Mouse (Mus musculus) embryonic facial prominence, embryonic 14.5 days (tissue): Measurements from ENCODE around the gene Serpinb6b. TPM values are rescaled to one million over a fixed set of nuclear protein-coding genes. Genes with fewer than 3 reads are reported as not detected.
A peak's percentile ranks its signal among the peaks of the same experiment; 100 is the strongest.
"Not testable (repeated sequence)": the region's sequence is repeated elsewhere in the genome, so short reads cannot be mapped to it uniquely, and the experiment has no call there.

Source experiments
- ATAC-seq: fragments of 200-750 bp; cut with Nextera tagmentation; 2 replicates; pipeline ENCODE4 v1.8.0; 2017; ENCODE audit warnings: low read depth, moderate number of reproducible peaks, moderate TSS enrichment
- DNase-seq: peaks from one replicate; pipeline ENCODE4 v3.0.0-alpha.2; 2015; ENCODE audit warnings: low spot score
- H3K27ac ChIP-seq: fragments of 300-500 bp; sonication (generic); replicated peaks from 2 replicates; pipeline ENCODE4 v1.5.1; 2014; ENCODE audit warnings: low read depth, mild to moderate bottlenecking, low read length, moderate library complexity
- H3K27me3 ChIP-seq: fragments of 300-500 bp; sonication (generic); replicated peaks from 2 replicates; pipeline ENCODE4 v1.6.1; 2014; ENCODE audit warnings: low read length; ENCODE audit not compliant: control insufficient read depth, insufficient read depth
- H3K36me3 ChIP-seq: fragments of 300-500 bp; sonication (generic); 2 replicates; pipeline ENCODE4 v1.6.1; 2014; ENCODE audit warnings: low read length, mixed read lengths; ENCODE audit not compliant: control insufficient read depth, insufficient read depth
- H3K4me1 ChIP-seq: fragments of 300-500 bp; sonication (generic); 2 replicates; pipeline ENCODE4 v1.6.1; 2014; ENCODE audit warnings: antibody characterized with exemption, low read length; ENCODE audit not compliant: control insufficient read depth, insufficient read depth
- H3K4me2 ChIP-seq: fragments of 300-500 bp; sonication (generic); 2 replicates; pipeline ENCODE4 v1.6.1; 2014; ENCODE audit warnings: low read depth, mild to moderate bottlenecking, low read length, moderate library complexity, mixed read lengths
- H3K4me3 ChIP-seq: fragments of 300-500 bp; sonication (generic); 2 replicates; pipeline ENCODE4 v1.5.1; 2014; ENCODE audit warnings: low read depth, mild to moderate bottlenecking, low read length
- H3K9ac ChIP-seq: fragments of 300-500 bp; sonication (generic); 2 replicates; pipeline ENCODE4 v1.6.1; 2014; ENCODE audit warnings: low read depth, mild to moderate bottlenecking, low read length, moderate library complexity, mixed read lengths
- H3K9me3 ChIP-seq: fragments of 300-500 bp; sonication (generic); 2 replicates; pipeline ENCODE4 v1.6.1; 2016; ENCODE audit warnings: low read length; ENCODE audit not compliant: control insufficient read depth
- WGBS: fragments of 180-500 bp; shearing (Covaris S2); extraction: QIAGEN DNeasy Blood & Tissue Kit; methylation state at CpG from one replicate; pipeline ENCODE4 v1.1.7; 2014; 5-methylcytosine and 5-hydroxymethylcytosine counted together
- polyA plus RNA-seq: library from polyadenylated mRNA; unstranded; fragments of >200 nt; fragmentation: Nextera tagmentation; extraction: Ambion mirVana; gene quantifications from 2 replicates; pipeline ENCODE4 v1.2.1, GENCODE M21; 2014

Gene Serpinb6b
- 2.4 and 3.0 TPM in 2 replicates for polyA plus RNA-seq

- ATAC-seq, result 0 out of 2 replicates have a peak, but pooled peaks have one; percentile 47
- peak; percentile 18 for DNase-seq
- Histone ChIP-seq H3K9ac (peak within 1 kb of the TSS; percentile 47), H3K27ac (no peak within 1 kb of the TSS), H3K4me2 (peak within 1 kb of the TSS; percentile 53), H3K4me1 (peaks cover 6% of the 10 kb centered on the region), H3K27me3 (no peaks in the 10 kb centered on the region), H3K36me3 (no peaks in the 10 kb centered on the region), H3K9me3 (no peaks in the 10 kb centered on the region), H3K4me3 (peak within 1 kb of the TSS; percentile 28)
- WGBS, result 30% methylated on average over 16 of the region's 16 CpGs
Measured at GRCm38 (mm10) chr13:32964989-32965811, at the start of gene Serpinb6b. Gene Serpinb6b, plus strand, starts transcription at chr13:32965209.

GRCm38 (mm10) chr13:32922622-32923021 is 42.4 kb upstream of the Serpinb6b start:
- Histone ChIP-seq H3K4me3 (no peak overlapping the region), H3K9ac (no peak overlapping the region), H3K36me3 (no peaks in the 10 kb centered on the region), H3K27ac (no peak overlapping the region), H3K4me2 (no peak overlapping the region), H3K9me3 (no peaks in the 10 kb centered on the region), H3K4me1 (no peaks in the 10 kb centered on the region), H3K27me3 (no peaks in the 10 kb centered on the region)
- peak; percentile 50; the same call in 1 of the 2 replicates for ATAC-seq
- DNase-seq, result peak; percentile 17

- no peak overlapping the region for H3K4me2 ChIP-seq
- no peak for ATAC-seq
- H3K27me3 ChIP-seq, result no peaks in the 10 kb centered on the region
- WGBS, result 52% methylated on average over 7 of the region's 7 CpGs
- no peak overlapping the region for H3K27ac ChIP-seq
- no peak overlapping the region for H3K4me3 ChIP-seq
- no peak for DNase-seq
- H3K36me3 ChIP-seq, result no peaks in the 10 kb centered on the region
- H3K9ac ChIP-seq, result no peak overlapping the region
- H3K9me3 ChIP-seq, result no peaks in the 10 kb centered on the region
- no peaks in the 10 kb centered on the region for H3K4me1 ChIP-seq
Measured at GRCm38 (mm10) chr13:32924578-32925360, 40.2 kb upstream of the Serpinb6b start.

- H3K4me3 ChIP-seq, result no peak overlapping the region
- ATAC-seq (no peak), DNase-seq (no peak)
- no peak overlapping the region for H3K4me2 ChIP-seq
- 76% methylated on average over 2 of the region's 2 CpGs for WGBS
- H3K9me3 ChIP-seq, result 0 out of 2 replicates have a peak, but pooled peaks cover 4% of the 10 kb centered on the region
- no peaks in the 10 kb centered on the region for H3K36me3 ChIP-seq
- no peaks in the 10 kb centered on the region for H3K4me1 ChIP-seq
- H3K27ac ChIP-seq, result no peak overlapping the region
- no peaks in the 10 kb centered on the region for H3K27me3 ChIP-seq
- no peak overlapping the region for H3K9ac ChIP-seq
Measured at GRCm38 (mm10) chr13:32926661-32927060, 38.3 kb upstream of the Serpinb6b start.

- Histone ChIP-seq H3K27ac (no peak overlapping the region), H3K27me3 (no peaks in the 10 kb centered on the region), H3K4me2 (no peak overlapping the region), H3K9me3 (0 out of 2 replicates have a peak, but pooled peaks cover 4% of the 10 kb centered on the region), H3K4me1 (no peaks in the 10 kb centered on the region), H3K36me3 (no peaks in the 10 kb centered on the region), H3K4me3 (no peak overlapping the region), H3K9ac (no peak overlapping the region)
- DNase-seq, result no peak
- WGBS, result 59% methylated on average over 1 of the region's 1 CpGs
- ATAC-seq, result no peak
Measured at GRCm38 (mm10) chr13:32927241-32927640, 37.8 kb upstream of the Serpinb6b start.

GRCm38 (mm10) chr13:32929107-32929750 is 35.8 kb upstream of the Serpinb6b start:
- no peaks in the 10 kb centered on the region for H3K36me3 ChIP-seq
- H3K27me3 ChIP-seq, result no peaks in the 10 kb centered on the region
- H3K4me2 ChIP-seq, result no peak overlapping the region
- 54% methylated on average over 2 of the region's 2 CpGs for WGBS
- no peak overlapping the region; the same call in 1 of the 2 replicates for H3K27ac ChIP-seq
- H3K4me3 ChIP-seq, result no peak overlapping the region
- no peaks in the 10 kb centered on the region for H3K4me1 ChIP-seq
- no peak overlapping the region for H3K9ac ChIP-seq
- DNase-seq (peak; percentile 19), ATAC-seq (no peak)
- H3K9me3 ChIP-seq, result 0 out of 2 replicates have a peak, but pooled peaks cover 4% of the 10 kb centered on the region

GRCm38 (mm10) chr13:32934706-32935381 is 30.2 kb upstream of the Serpinb6b start:
- H3K36me3 ChIP-seq, result no peaks in the 10 kb centered on the region
- peak; percentile 64 for DNase-seq
- H3K4me2 ChIP-seq, result no peak overlapping the region
- peak; percentile 55; the same call in 1 of the 2 replicates for ATAC-seq
- 0 out of 2 replicates have a peak, but pooled peaks cover 4% of the 10 kb centered on the region for H3K9me3 ChIP-seq
- 21% methylated on average over 1 of the region's 1 CpGs for WGBS
- no peak overlapping the region for H3K4me3 ChIP-seq
- no peaks in the 10 kb centered on the region for H3K4me1 ChIP-seq
- H3K9ac ChIP-seq, result no peak overlapping the region
- no peaks in the 10 kb centered on the region for H3K27me3 ChIP-seq
- no peak overlapping the region for H3K27ac ChIP-seq

- H3K27ac ChIP-seq, ATAC-seq, H3K4me1 ChIP-seq, H3K4me2 ChIP-seq, H3K27me3 ChIP-seq, DNase-seq, H3K9ac ChIP-seq, H3K9me3 ChIP-seq, H3K36me3 ChIP-seq, H3K4me3 ChIP-seq: not testable (repeated sequence)
- 84% methylated on average over 4 of the region's 4 CpGs for WGBS
Measured at GRCm38 (mm10) chr13:32938275-32938674, 26.7 kb upstream of the Serpinb6b start.
